Mouse (Mus musculus) left cerebral cortex, adult 6 months (tissue): ENCODE results near the gene Gm9732. TPM values are rescaled to one million over a fixed set of nuclear protein-coding genes. Genes with fewer than 3 reads are reported as not detected.

Experiments used
- long read RNA-seq, 2 experiments: library from polyadenylated mRNA; unstranded; transcript quantifications; one replicate each; pipeline ENCODE4 v2.0.0; 2019 to 2020
- polyA plus RNA-seq: library from polyadenylated mRNA; unstranded; fragments of <200 nt; fragmentation: Nextera tagmentation; gene quantifications from 2 replicates; pipeline ENCODE4 v1.2.3, GENCODE M21; 2021

Gene Gm9732
- polyA plus RNA-seq = 0.19 and 0.37 TPM in 2 replicates
- long read RNA-seq, experiment 1, partial matches to known transcripts = 0 of 6 reads
- long read RNA-seq, experiment 1, other reads (novel, unspliced or antisense) = 5 of 6 reads
- long read RNA-seq, experiment 2, partial matches to known transcripts = 0 of 1 reads
- long read RNA-seq, experiment 2, other reads (novel, unspliced or antisense) = 1 of 1 reads

DNA sequence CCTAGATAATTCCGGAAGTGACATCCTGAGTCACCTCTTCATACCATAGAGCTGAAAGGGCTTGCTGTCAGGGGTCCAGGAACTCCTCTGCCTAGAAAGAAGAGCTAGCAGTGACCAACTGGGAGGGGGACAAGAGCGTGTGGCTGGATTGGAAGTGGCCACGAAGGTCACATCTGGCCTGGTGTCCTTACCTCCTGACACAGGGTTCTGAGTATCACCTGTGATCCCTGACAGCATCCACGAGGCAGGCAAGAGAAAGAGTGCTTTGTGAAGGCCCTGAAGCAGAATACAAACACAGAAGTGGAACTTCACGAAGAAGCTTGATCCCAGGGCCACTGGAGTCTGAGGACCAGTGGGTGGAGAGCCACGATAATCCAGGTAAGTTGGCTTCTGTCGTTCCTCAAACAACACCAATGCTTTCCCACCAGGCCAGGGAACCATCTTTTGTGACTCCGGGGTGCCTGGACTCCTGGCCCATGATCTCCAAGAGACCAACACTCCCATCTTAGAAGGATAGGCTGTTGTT is at the start of gene Gm9732:
Gene Gm9732, plus strand, starts transcription at position 51 of the 526 bp plus-strand sequence.

DNA sequence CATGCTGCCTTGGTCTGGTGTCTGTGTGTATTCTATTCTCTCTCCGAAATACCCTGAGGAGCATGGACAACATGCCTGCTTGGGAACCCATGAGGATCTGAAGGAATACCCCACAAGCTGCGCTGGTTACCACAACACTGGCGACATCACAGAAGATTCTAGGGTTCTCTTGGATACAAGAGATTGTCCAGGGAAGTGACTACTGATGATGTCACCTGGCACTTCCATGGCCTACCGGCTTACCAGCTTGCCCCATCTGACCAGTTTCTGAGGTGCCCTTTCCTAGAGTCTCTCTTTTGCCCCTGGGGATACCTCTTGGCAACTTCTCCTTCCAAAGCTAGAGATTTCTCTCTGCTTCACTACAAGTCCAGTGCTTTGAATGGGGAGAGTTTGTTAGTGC is 39.6 kb upstream of the Gm9732 start, which contains the start of gene Gm8122:
Gene Gm8122, minus strand, starts transcription at position 101 of the 400 bp plus-strand sequence.

DNA sequence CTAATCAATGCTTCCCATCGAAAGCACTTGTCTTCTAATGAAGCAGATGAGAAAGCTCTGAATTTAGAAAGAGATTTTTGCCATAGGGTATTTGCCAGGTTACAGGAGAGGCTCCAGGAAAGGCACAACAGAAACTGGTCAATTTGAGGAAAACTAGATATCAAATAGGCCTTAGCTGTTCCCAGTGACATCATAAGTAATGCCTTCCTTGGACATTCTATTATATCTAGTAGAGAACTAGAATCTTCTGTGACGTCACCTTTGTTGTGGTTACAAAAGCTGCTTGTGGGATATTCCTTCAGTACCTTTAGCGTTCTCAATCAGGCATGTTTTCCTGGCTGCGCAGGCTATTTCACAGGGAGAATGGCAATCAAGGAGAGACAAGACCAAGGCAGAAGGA is 16.5 kb upstream of the Gm9732 start, which contains the start of gene Gm8126:
Gene Gm8126, plus strand, starts transcription at position 301 of the 400 bp plus-strand sequence.

DNA sequence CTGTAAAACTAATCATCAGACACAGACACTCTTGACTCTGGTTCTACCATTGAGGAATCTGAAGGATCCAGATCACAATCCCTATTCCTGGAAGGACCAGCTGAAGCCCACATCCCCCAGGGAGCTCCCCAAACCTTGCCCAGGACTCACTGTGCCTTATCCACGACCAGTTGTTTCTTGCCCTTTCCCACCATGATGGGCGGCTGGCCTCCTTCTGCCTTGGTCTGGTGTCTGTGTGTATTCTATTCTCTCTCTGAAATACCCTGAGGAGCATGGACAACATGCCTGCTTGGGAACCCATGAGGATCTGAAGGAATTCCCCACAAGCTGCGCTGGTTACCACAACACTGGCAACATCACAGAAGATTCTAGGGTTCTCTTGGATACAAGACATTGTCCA is 18.7 kb downstream of the Gm9732 start, which contains the start of gene Gm8127:
Gene Gm8127, minus strand, starts transcription at position 330 of the 400 bp plus-strand sequence.

DNA sequence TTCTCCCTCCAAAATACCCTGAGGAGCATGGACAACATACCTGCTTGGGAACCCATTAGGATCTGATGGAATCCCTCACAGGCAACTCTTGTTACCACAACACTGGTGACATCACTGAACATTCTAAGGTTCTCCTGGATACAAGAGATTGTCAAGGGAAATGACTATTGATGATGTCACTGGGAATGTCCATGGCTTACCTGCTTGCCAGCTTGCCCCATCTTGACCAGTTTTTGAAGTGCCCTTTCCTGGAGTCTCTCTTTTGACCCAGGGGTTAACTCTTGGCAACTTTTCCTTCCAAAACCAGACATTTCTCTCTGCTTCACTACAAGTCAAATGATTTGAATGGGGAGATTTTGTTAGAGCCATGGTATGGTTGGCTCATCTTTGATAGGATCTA is 72.9 kb downstream of the Gm9732 start, which contains the start of gene 1700001F09Rik:
Gene 1700001F09Rik, minus strand, starts transcription at position 101 of the 400 bp plus-strand sequence.

Other genes with a start within 250 kb of the Gm9732 start
- gene Gm8094, start 198.4 kb upstream of the Gm9732 start, polyA plus RNA-seq = 0.08 TPM in 1 of 2 replicates, not detected in the other
- 0.11 and 0.29 TPM in 2 replicates for gene Gm8104, start 174.4 kb upstream of the Gm9732 start, polyA plus RNA-seq
- gene Gm7233, start 95.2 kb upstream of the Gm9732 start, polyA plus RNA-seq = not detected in 2 replicates
- not detected in 2 replicates for gene Gm8122, start 39.7 kb upstream of the Gm9732 start, polyA plus RNA-seq
- gene Gm8126, start 16.4 kb upstream of the Gm9732 start, polyA plus RNA-seq = not detected in 2 replicates
- not detected in 2 replicates for gene Gm8127, start 18.8 kb downstream of the Gm9732 start, polyA plus RNA-seq
- gene 1700001F09Rik, start 72.8 kb downstream of the Gm9732 start, polyA plus RNA-seq = not detected in 2 replicates
- gene Gm8138, start 141.3 kb downstream of the Gm9732 start, polyA plus RNA-seq = not detected in 2 replicates